Mouse (Mus musculus) adrenal gland, adult 8-10 months (tissue): ENCODE measurements around the gene Cfap97d1. TPM values are rescaled to one million over a fixed set of nuclear protein-coding genes. Genes with fewer than 3 reads are reported as not detected.

ENCODE experiments used
- DNase-seq: peaks from one replicate; pipeline ENCODE4 v3.0.0; 2022
- total RNA-seq, 4 experiments: library from RNA; stranded (reverse); gene quantifications; 2 replicates each; pipeline ENCODE4 v1.2.4; 2022

Cfap97d1 gene
- total RNA-seq, 4 experiments from 2014 or later = not detected

GRCm38 (mm10) chr11:102039487-102040137 is 55.5 kb downstream of the Cfap97d1 start:
- DNase-seq = no peak

- peak; percentile 86 for DNase-seq
Observed at GRCm38 (mm10) chr11:102040138-102040524, 56.1 kb downstream of the Cfap97d1 start.

- DNase-seq = no peak
Observed at GRCm38 (mm10) chr11:102040646-102041045, 56.6 kb downstream of the Cfap97d1 start.

- no peak for DNase-seq
Observed at GRCm38 (mm10) chr11:102041350-102041949, 57.4 kb downstream of the Cfap97d1 start, which contains the start of gene Cd300lg. Gene Cd300lg, plus strand, starts transcription at chr11:102041509.

Other genes with a start within 250 kb of the Cfap97d1 start
- gene Etv4, start 198.9 kb upstream of the Cfap97d1 start, total RNA-seq = 1 to 10 TPM in 3 of 4 experiments, under 1 TPM in 1; 0.80 to 1.9 (median 1.4) TPM
- 1 to 10 TPM; 1.9 to 6.5 (median 4.1) TPM for gene Meox1, start 89.9 kb upstream of the Cfap97d1 start, total RNA-seq
- gene Sost, start 17.3 kb upstream of the Cfap97d1 start, total RNA-seq = not detected
- 100 to 1,000 TPM; 110 to 201 (median 145) TPM for gene Dusp3, start 2.7 kb downstream of the Cfap97d1 start, total RNA-seq
- gene Mpp3, start 44.2 kb downstream of the Cfap97d1 start, total RNA-seq = 10 to 100 TPM; 14.5 to 75.4 (median 38.7) TPM
- gene Cd300lg, start 57.2 kb downstream of the Cfap97d1 start, total RNA-seq = 10 to 100 TPM; 40.5 to 84.1 (median 56.3) TPM
- 10 to 100 TPM; 12.6 to 29.0 (median 15.2) TPM for gene Mpp2, start 104.2 kb downstream of the Cfap97d1 start, total RNA-seq
- gene Ppy, start 117.0 kb downstream of the Cfap97d1 start, total RNA-seq = not detected
- not detected for gene Pyy, start 123.6 kb downstream of the Cfap97d1 start, total RNA-seq
- gene Nags, start 161.2 kb downstream of the Cfap97d1 start, total RNA-seq = 1 to 10 TPM in 2 of 4 experiments, under 1 TPM in 2; 0.20 to 3.0 (median 1.6) TPM
- gene Tmem101, start 172.1 kb downstream of the Cfap97d1 start, total RNA-seq = 10 to 100 TPM; 18.0 to 21.8 (median 19.7) TPM
- 10 to 100 TPM; 67.2 to 86.9 (median 81.0) TPM for gene Lsm12, start 201.0 kb downstream of the Cfap97d1 start, total RNA-seq
- 100 to 1,000 TPM; 143 to 173 (median 158) TPM for gene G6pc3, start 205.3 kb downstream of the Cfap97d1 start, total RNA-seq
- 100 to 1,000 TPM; 100 to 175 (median 132) TPM for gene Hdac5, start 245.9 kb downstream of the Cfap97d1 start, total RNA-seq